Mouse (Mus musculus) olfactory bulb, adult 2 months (tissue): ENCODE data around the gene Usp40. TPM values are rescaled to one million over a fixed set of nuclear protein-coding genes. Genes with fewer than 3 reads are reported as not detected.
"Not testable (repeated sequence)": the region's sequence is repeated elsewhere in the genome, so short reads cannot be mapped to it uniquely, and the experiment has no call there.

Source experiments
- H3K27ac ChIP-seq: fragments of 200-500 bp; 2 replicates; pipeline ENCODE4 v1.5.1; 2012; ENCODE audit warnings: low read depth, low read length; ENCODE audit not compliant: insufficient read depth
- H3K4me1 ChIP-seq: fragments of 200-500 bp; 2 replicates; pipeline ENCODE4 v1.6.1; 2012; ENCODE audit warnings: low read length; ENCODE audit not compliant: control insufficient read depth, insufficient read depth
- H3K4me3 ChIP-seq: fragments of 200-500 bp; 2 replicates; pipeline ENCODE4 v1.5.1; 2012; ENCODE audit warnings: mild to moderate bottlenecking, low read depth, low read length, moderate library complexity; ENCODE audit not compliant: insufficient read depth
- CTCF ChIP-seq: fragments of 200-500 bp; IDR thresholded peaks from 2 replicates; pipeline ENCODE4 v1.5.1; 2012; ENCODE audit warnings: low read depth, mild to moderate bottlenecking, low read length, moderate library complexity; ENCODE audit not compliant: insufficient read depth
- POLR2A ChIP-seq: fragments of 200-500 bp; IDR thresholded peaks from 2 replicates; pipeline ENCODE4 v1.6.1; 2012; ENCODE audit warnings: mild to moderate bottlenecking, low read depth, low read length, moderate library complexity; ENCODE audit not compliant: insufficient read depth
- WGBS: fragments of 180-500 bp; shearing (Covaris S2); methylation state at CpG from one replicate; pipeline ENCODE4 v1.1.7; 2018; 5-methylcytosine and 5-hydroxymethylcytosine counted together
- polyA plus RNA-seq: library from polyadenylated mRNA; stranded (reverse); fragments of >200 nt; gene quantifications from 2 replicates; pipeline ENCODE4 v1.2.4, GENCODE M21; 2012; ENCODE audit warnings: low replicate concordance; ENCODE audit not compliant: missing spikeins, insufficient read depth, insufficient read length

Usp40 gene
- polyA plus RNA-seq: not detected in 2 replicates

GRCm38 (mm10) chr1:88008211-88008697 lies at the start of gene Usp40:
Usp40 (minus strand) TSS chr1:88008551.
- TF ChIP-seq POLR2A (no peak), CTCF (no peak)
- H3K27ac ChIP-seq: peak within 1 kb of the TSS; percentile 84
- peak within 1 kb of the TSS; percentile 69 for H3K4me3 ChIP-seq
- peaks cover 3% of the 10 kb centered on the region; the same call in 1 of the 2 replicates for H3K4me1 ChIP-seq
- under 1% methylated on average over 45 of the region's 45 CpGs for WGBS

- 92% methylated on average over 1 of the region's 1 CpGs for WGBS
- H3K4me3 ChIP-seq: no peak within 1 kb of the TSS
- no peak within 1 kb of the TSS for H3K27ac ChIP-seq
- no peak for TF ChIP-seq CTCF
- no peak for TF ChIP-seq POLR2A
- no peaks in the 10 kb centered on the region for H3K4me1 ChIP-seq
Measured at GRCm38 (mm10) chr1:88055088-88055487, 46.7 kb upstream of the Usp40 start, which contains the start of gene Ugt1a10. Ugt1a10 (plus strand) TSS chr1:88055388.

GRCm38 (mm10) chr1:88047408-88047807 lies 39.1 kb upstream of the Usp40 start:
- H3K4me1 ChIP-seq, H3K27ac ChIP-seq, H3K4me3 ChIP-seq: not testable (repeated sequence)
- 92% methylated on average over 2 of the region's 2 CpGs for WGBS

- H3K27ac ChIP-seq, H3K4me3 ChIP-seq, H3K4me1 ChIP-seq: not testable (repeated sequence)
- WGBS: 75% methylated on average over 4 of the region's 5 CpGs
Measured at GRCm38 (mm10) chr1:88044832-88045437, 36.6 kb upstream of the Usp40 start.

- not testable (repeated sequence) for H3K4me3 ChIP-seq, H3K27ac ChIP-seq, H3K4me1 ChIP-seq
- 67% methylated on average over 1 of the region's 2 CpGs for WGBS
Measured at GRCm38 (mm10) chr1:88043044-88043443, 34.7 kb upstream of the Usp40 start.

GRCm38 (mm10) chr1:88025244-88025643 lies 16.9 kb upstream of the Usp40 start:
- not testable (repeated sequence) for H3K27ac ChIP-seq, H3K4me1 ChIP-seq, H3K4me3 ChIP-seq
- 64% methylated on average over 3 of the region's 3 CpGs for WGBS

- no peak overlapping the region for H3K4me3 ChIP-seq
- H3K27ac ChIP-seq: no peak overlapping the region
- H3K4me1 ChIP-seq: no peaks in the 10 kb centered on the region
- 92% methylated on average over 6 of the region's 6 CpGs for WGBS
- TF ChIP-seq CTCF: no peak
- no peak for TF ChIP-seq POLR2A
Measured at GRCm38 (mm10) chr1:88015371-88015770, 7.0 kb upstream of the Usp40 start.

- no peak overlapping the region for H3K27ac ChIP-seq
- no peak overlapping the region for H3K4me3 ChIP-seq
- WGBS: 96% methylated on average over 4 of the region's 4 CpGs
- no peaks in the 10 kb centered on the region for H3K4me1 ChIP-seq
- TF ChIP-seq POLR2A: no peak
- TF ChIP-seq CTCF: no peak
Measured at GRCm38 (mm10) chr1:88014671-88015070, 6.3 kb upstream of the Usp40 start.

- Histone ChIP-seq H3K4me1 (no peaks in the 10 kb centered on the region), H3K4me3 (no peak overlapping the region), H3K27ac (no peak overlapping the region)
- no peak for TF ChIP-seq CTCF
- TF ChIP-seq POLR2A: no peak
- WGBS: 91% methylated on average over 4 of the region's 4 CpGs
Measured at GRCm38 (mm10) chr1:88014194-88014593, 5.8 kb upstream of the Usp40 start.

GRCm38 (mm10) chr1:88013726-88014125 lies 5.4 kb upstream of the Usp40 start:
- no peak for TF ChIP-seq CTCF
- TF ChIP-seq POLR2A: no peak
- 79% methylated on average over 3 of the region's 3 CpGs for WGBS
- H3K4me1 ChIP-seq: no peaks in the 10 kb centered on the region
- no peak overlapping the region for H3K4me3 ChIP-seq
- H3K27ac ChIP-seq: no peak overlapping the region
